Mouse (Mus musculus) olfactory bulb, adult 2 months (tissue): Measurements from ENCODE around the gene Cga.

ENCODE experiments used
- CTCF ChIP-seq: fragments of 200-500 bp; IDR thresholded peaks from 2 replicates; pipeline ENCODE4 v1.5.1; 2012; ENCODE audit warnings: low read depth, mild to moderate bottlenecking, low read length, moderate library complexity; ENCODE audit not compliant: insufficient read depth
- POLR2A ChIP-seq: fragments of 200-500 bp; IDR thresholded peaks from 2 replicates; pipeline ENCODE4 v1.6.1; 2012; ENCODE audit warnings: mild to moderate bottlenecking, low read depth, low read length, moderate library complexity; ENCODE audit not compliant: insufficient read depth

DNA sequence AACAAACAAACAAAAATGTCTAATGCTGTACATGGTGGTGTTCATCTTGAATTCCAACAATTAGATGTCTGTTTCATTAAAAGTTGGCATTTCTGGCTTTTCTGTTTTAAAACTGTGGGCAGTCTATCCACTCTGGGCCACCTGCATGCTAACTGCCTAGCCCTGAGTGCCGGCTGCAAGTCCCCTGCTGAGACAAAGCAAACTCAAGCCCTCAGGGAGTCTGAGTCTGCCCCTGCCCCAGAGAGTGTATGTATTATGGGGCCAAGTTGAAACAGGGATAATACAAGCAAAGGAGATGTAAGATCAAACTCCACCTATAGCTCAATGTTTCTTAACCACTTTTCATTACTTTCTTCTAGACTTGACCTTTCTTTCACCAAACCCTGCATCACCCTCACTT lies 37.6 kb upstream of the Cga start:
- TF ChIP-seq CTCF (no peak), POLR2A (no peak)
